Mouse (Mus musculus) NIH3T3 (cell line): ENCODE measurements at regions not wholly inside any gene's neighbourhood (a gene's known extent, or its start where the extent isn't known, plus 50 kb on each side); places are given as distances from the start of the nearest gene placed in this dataset.

ENCODE experiments used
- DNase-seq: peaks from one replicate; pipeline ENCODE4 v3.0.0-alpha.2; 2012; ENCODE audit warnings: low read depth

- no peak for DNase-seq
Measured at GRCm38 (mm10) chr19:44626261-44626660, 63.6 kb downstream of the Hif1an start.

- peak; percentile 13 for DNase-seq
Measured at GRCm38 (mm10) chr19:44629705-44630104, 67.1 kb downstream of the Hif1an start.

DNA sequence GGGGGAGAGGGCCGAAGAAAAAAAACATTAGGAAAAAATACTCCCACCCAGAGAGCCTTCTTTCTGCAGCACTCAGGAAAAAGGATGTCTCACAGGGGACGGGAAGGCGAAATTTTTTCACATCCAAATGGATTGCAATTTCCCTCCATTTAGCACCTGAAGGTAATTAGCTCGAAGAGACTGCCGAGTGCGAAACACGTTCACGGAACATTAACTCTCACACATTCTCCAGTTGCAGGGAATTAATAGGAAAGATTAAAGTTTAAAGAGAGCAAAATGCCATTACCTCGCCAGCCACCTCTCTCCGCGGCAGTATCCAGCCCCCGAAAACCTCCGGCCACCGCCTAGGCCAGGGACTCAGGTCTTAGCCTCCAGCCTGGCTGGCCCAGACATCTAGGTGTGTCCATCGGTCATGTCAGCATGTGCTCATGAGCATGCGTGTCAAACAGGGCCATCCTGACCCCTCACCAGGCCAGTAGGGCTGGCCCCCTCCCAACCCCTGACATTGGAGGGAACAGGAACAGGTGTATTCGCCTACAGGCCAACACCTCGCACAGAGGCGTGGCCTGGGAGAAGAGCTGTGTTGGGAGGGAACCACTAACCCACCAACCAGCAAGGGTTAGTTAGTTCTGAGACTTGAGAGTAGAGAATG lies 68.8 kb downstream of the Hif1an start:
- DNase-seq, result no peak

DNA sequence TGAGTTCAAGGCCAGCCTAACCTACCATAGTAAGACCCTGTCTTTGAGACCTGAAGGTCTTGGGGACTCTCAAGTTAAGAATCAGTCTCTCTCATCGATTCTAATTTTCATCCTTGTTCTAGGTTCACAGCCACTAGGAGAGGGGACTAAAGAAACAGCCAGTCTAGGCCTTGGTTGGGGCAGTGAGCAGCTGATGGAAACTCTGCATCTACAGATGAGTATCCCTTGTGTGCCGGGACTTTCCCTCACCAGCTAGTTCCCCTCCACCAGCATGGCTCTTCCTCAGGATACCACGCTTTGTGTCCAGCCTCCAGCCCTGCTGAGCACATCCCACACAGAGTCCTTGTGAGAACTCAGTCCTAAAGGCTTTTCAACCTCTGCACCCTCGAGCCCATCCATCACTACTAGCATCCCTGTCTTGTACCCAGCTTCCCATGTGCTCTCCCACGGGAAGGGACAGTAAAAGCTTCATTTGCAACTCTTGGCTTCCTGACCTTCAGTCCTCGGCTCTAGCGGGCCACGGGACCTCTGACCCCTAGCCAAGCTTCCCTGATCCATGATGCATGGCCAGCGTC lies 74.6 kb downstream of the Hif1an start:
- DNase-seq, result no peak

GRCm38 (mm10) chr19:44640021-44640420 lies 77.4 kb downstream of the Hif1an start:
- DNase-seq, result no peak

GRCm38 (mm10) chr19:44640551-44640950 lies 77.9 kb downstream of the Hif1an start:
- no peak for DNase-seq

DNA sequence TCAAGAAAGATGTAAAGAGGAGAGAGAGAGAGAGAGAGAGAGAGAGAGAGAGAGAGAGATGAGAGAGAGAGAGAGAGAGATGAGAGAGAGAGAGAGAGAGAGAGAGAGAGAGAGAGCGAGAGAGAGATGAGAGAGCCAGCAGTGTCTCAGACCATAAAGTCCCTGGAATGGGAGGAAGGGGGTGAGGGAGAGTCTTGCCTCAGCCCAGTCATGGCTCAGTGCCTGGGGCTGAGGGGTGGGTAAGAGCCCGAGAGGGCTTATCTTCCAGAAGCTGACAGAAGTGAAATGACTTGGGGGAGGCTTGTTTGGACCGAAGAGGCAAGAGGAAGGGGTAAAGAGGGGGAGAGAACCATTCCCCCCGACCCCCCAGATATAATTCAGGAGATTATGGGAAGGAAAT lies 79.6 kb downstream of the Hif1an start:
- no peak for DNase-seq

DNA sequence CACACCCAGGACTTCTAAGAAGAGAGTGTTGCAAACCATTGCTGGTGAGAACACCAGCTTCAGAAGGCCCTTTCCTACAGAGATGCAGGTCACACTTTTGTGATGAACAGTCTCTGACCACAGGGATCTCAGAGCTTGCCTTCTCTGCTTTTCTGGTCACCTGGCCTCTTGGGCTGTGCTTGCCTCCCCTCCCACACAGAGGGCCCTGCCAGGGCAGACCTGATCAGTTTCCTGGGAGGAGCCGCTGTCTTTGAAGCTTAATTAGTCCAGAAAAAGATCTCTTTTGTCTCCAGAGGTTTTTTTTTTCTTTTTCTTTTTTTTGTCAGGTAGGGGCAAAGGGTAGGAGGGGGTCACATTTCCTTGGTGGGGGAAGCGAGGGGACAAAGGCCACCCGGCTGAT lies 81.7 kb downstream of the Hif1an start:
- DNase-seq, result no peak

- DNase-seq, result no peak
Measured at GRCm38 (mm10) chr19:44644929-44645328, 82.3 kb downstream of the Hif1an start.

DNA sequence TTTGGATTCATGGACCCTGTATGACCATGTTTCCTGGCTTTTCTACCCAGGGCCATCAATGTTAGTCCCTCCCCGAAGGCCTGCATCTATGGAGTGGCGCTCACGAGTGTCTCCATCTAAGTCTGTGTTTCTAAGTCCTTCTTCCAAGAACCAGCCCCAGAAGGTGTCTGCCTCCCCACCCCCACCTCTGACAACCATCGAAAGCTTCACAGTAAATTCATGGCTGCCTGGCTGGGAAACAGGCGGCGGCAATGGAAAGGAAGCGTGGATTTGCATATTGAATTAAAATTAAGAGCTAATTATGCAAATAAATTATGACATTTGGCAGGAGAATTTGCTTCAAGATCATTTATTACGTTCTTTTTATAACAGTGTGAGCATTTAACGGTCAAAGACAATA lies 83.9 kb downstream of the Hif1an start:
- DNase-seq, result no peak

DNA sequence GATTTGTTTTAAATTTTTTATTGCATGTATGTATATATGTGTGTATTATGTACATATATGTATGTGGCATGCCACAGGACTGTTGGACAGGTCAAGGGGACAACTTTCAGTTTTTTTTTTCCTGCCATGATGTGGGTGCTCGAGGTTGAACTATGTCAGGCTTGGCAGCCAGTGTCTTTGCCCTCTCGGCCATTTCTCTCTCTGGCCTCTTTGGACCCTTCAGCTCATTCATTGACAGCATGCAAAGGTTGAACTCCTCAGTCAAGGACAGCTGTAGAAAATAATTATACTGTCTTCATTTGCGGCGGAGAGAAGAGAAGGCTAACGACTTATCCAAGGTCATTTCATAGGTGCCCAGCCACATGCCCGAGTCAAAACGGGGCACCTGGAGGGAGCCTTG lies 86.6 kb downstream of the Hif1an start:
- DNase-seq, result no peak

DNA sequence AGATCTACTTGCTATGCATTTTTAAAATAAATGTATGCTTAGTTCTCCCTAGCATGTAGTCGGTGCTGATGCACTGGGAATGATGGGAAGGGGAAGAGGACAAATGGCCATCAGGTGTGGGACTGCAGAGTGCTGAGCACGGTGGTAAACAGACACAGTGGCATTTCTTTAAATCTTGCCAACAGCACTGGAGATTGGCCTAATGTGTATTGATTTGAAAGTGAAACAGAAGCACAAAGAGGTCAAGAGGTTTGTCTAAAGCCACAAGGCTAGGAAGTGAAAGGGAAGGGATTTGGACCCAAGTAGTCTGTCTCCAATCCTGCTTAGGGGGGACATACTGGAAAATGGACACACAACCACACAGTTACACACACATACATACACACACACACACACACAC lies 88.2 kb downstream of the Hif1an start:
- no peak for DNase-seq

DNA sequence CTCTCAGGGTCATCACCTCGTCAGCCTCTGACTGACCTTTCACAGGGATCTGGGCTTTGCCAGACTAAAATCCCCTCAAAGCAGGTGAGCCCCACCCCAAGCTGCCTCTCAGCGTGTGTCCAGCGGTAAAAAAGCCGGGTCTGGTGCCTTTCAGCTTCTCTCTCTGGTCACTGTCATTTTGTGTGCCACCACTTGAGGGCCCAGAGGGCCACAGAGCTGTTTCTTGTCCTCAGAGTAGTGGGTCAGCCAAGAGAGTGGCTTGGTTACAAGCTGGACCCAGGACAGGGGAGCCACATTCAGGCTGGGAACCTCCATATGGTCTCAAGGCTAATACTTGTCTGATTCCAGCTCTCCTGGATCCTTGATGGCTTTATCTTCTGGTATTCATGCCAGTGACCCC lies 89.0 kb downstream of the Hif1an start:
- no peak for DNase-seq

GRCm38 (mm10) chr19:44655719-44656118 lies 93.1 kb downstream of the Hif1an start:
- DNase-seq, result peak; percentile 66

GRCm38 (mm10) chr19:44659316-44659715 lies 96.5 kb upstream of the Pax2 start:
- DNase-seq, result no peak

- no peak for DNase-seq
Measured at GRCm38 (mm10) chr19:44669535-44669958, 86.3 kb upstream of the Pax2 start.

- DNase-seq, result no peak
Measured at GRCm38 (mm10) chr19:44674621-44675245, 81.1 kb upstream of the Pax2 start.

- DNase-seq, result no peak
Measured at GRCm38 (mm10) chr19:44676555-44677120, 79.2 kb upstream of the Pax2 start.

GRCm38 (mm10) chr19:44677295-44677694 lies 78.5 kb upstream of the Pax2 start:
- DNase-seq, result no peak

DNA sequence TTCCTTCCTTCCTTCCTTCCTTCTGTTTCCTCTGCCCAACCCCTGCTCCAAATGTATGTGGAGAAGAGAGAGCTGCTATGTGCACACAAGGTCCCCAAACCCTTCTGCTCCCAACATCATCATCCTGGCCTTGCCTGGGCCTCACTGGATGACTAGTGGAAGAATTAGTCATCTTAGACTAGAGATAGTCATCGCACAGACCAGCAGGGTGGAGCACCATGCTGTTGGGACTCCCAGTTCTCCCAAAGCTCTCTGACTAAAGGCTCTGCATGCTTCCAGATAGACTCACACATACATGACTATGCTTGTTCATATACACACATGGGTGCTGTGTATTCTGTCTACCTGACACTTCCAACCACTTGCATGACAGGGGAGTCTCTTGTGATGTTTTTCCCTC lies 77.2 kb upstream of the Pax2 start:
- peak; percentile 51 for DNase-seq

DNA sequence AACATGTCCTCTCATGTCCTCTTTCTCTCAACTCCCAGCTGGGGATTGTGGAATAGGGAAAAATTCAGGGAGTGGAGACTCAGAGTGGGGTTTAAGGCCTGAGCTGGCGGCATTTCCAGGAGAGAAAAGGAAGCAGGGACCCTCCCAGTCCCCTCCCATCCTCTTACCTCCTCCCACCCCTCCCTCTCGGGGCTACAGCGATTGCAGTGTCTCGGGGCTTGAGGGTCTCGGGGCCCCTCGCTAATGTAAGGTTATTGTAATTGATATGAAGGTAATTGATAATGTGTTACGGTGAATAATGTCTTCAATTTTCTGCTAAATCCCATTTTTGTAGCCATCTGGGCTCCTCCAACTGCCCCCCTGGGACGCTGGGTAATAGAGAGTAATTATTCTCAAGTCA lies 74.2 kb upstream of the Pax2 start:
- no peak for DNase-seq

DNA sequence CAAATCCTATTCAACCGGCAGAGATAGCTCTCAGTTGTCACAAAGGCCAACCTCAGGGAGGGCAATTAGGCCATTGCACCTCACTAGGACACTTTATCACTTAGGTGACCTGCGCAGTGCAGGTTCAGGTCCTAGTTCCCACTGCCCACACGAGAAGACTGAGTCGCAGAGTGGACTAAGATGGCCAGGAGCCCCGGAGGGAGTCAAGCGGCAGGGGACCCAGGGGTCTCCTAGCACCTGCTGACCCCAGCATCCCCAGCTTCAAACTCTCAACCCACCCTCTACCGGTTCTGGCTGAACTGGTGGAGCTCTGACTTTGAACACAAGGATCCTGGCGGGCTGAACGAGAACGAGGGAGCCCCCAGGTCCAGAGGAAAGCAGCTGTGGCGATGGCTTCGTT lies 72.7 kb upstream of the Pax2 start:
- no peak for DNase-seq

DNA sequence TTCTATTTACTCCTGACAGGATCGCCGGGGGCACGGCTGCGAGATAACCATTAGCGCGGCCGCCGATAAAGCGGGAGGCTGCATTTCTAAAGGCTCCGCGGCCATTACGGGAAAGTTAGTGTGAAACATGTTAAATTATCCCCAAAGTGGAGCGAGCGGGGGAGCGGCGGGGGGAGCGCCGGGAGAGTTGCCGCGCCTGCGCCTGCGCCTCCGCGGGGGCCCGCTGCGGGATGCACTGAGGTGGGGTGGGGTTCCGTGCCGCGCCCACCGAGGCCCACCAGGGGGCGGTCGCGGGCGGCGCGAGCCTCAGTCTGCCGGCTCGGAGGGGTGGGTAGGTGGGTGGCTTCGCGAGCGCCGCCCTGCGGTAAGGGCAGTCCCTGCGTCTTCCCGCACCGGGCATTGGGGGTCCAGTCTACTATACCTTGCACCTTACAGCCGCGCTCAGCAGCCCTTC lies 71.8 kb upstream of the Pax2 start:
- DNase-seq, result no peak
